Mouse (Mus musculus) forebrain, postnatal 0 days (tissue): Measurements from ENCODE around the gene Gm43064. TPM values are rescaled to one million over a fixed set of nuclear protein-coding genes. Genes with fewer than 3 reads are reported as not detected.
"Not testable (repeated sequence)": the region's sequence is repeated elsewhere in the genome, so short reads cannot be mapped to it uniquely, and the experiment has no call there.

ENCODE experiments used
- ATAC-seq: fragments of 200-750 bp; cut with Nextera tagmentation; 2 replicates; pipeline ENCODE4 v1.8.0; 2017; ENCODE audit warnings: mild to moderate bottlenecking, moderate library complexity
- DNase-seq: peaks from one replicate; pipeline ENCODE4 v3.0.0-alpha.2; 2015
- H3K27ac ChIP-seq: fragments of 300-500 bp; sonication (generic); 2 replicates; pipeline ENCODE4 v1.5.1; 2014; ENCODE audit warnings: low read depth, mild to moderate bottlenecking, antibody characterized with exemption, low read length, moderate library complexity, mixed read lengths
- H3K27me3 ChIP-seq: fragments of 300-500 bp; sonication (generic); 2 replicates; pipeline ENCODE4 v1.6.1; 2014; ENCODE audit warnings: mild to moderate bottlenecking, low read length, mixed read lengths; ENCODE audit not compliant: insufficient read depth
- H3K36me3 ChIP-seq: fragments of 300-500 bp; sonication (generic); 2 replicates; pipeline ENCODE4 v1.6.1; 2014; ENCODE audit warnings: mild to moderate bottlenecking, moderate library complexity; ENCODE audit not compliant: insufficient read depth
- H3K4me1 ChIP-seq: fragments of 300-500 bp; sonication (generic); 2 replicates; pipeline ENCODE4 v1.6.1; 2014; ENCODE audit warnings: antibody characterized with exemption; ENCODE audit not compliant: insufficient read depth
- H3K4me2 ChIP-seq: fragments of 300-500 bp; sonication (generic); 2 replicates; pipeline ENCODE4 v1.6.1; 2014; ENCODE audit warnings: low read depth, mild to moderate bottlenecking, moderate library complexity
- H3K4me3 ChIP-seq: fragments of 300-500 bp; sonication (generic); 2 replicates; pipeline ENCODE4 v1.5.1; 2014; ENCODE audit warnings: low read depth, low read length, mixed read lengths
- H3K9ac ChIP-seq: fragments of 300-500 bp; sonication (generic); 2 replicates; pipeline ENCODE4 v1.6.1; 2014; ENCODE audit warnings: mild to moderate bottlenecking
- H3K9me3 ChIP-seq: fragments of 300-500 bp; sonication (generic); 2 replicates; pipeline ENCODE4 v1.6.1; 2016; ENCODE audit warnings: low read length
- CTCF ChIP-seq: sonication (generic); IDR thresholded peaks from 2 replicates; pipeline ENCODE4 v1.5.1; 2016; ENCODE audit warnings: antibody characterized with exemption, control low read depth, low read depth
- WGBS: fragments of 180-500 bp; shearing (Covaris S2); extraction: QIAGEN DNeasy Blood & Tissue Kit; methylation state at CpG from one replicate; pipeline ENCODE4 v1.1.7; 2014; 5-methylcytosine and 5-hydroxymethylcytosine counted together
- polyA plus RNA-seq: library from polyadenylated mRNA; unstranded; fragments of >200 nt; fragmentation: Nextera tagmentation; extraction: Ambion mirVana; gene quantifications from 2 replicates; pipeline ENCODE4 v1.2.1, GENCODE M21; 2015
- total RNA-seq: library from RNA; depleted of rRNA; stranded (reverse); fragments of >200 nt; gene quantifications from 2 replicates; pipeline ENCODE4 v1.2.3, GENCODE M21; 2014

Gm43064 gene
- total and polyA plus RNA-seq, 2 experiments from 2014 or later, result 0.08 to 0.29 TPM

GRCm38 (mm10) chr3:103835951-103836310, 26.6 kb downstream of the Gm43064 start:
- Histone ChIP-seq H3K27me3 (no peaks in the 10 kb centered on the region), H3K4me3 (no peak overlapping the region), H3K4me2 (no peak overlapping the region), H3K4me1 (no peaks in the 10 kb centered on the region), H3K9ac (no peak overlapping the region), H3K9me3 (no peaks in the 10 kb centered on the region), H3K36me3 (no peaks in the 10 kb centered on the region), H3K27ac (no peak overlapping the region)
- no peak for TF ChIP-seq CTCF
- DNase-seq, result peak; percentile 12
- no peak for ATAC-seq
- WGBS, result 64% methylated on average over 10 of the region's 10 CpGs

GRCm38 (mm10) chr3:103836453-103836852, 27.1 kb downstream of the Gm43064 start:
- WGBS, result 92% methylated on average over 5 of the region's 5 CpGs
- DNase-seq (no peak), ATAC-seq (no peak)
- no peak overlapping the region for H3K4me3 ChIP-seq
- H3K4me1 ChIP-seq, result no peaks in the 10 kb centered on the region
- H3K27me3 ChIP-seq, result no peaks in the 10 kb centered on the region
- TF ChIP-seq CTCF, result no peak
- no peak overlapping the region for H3K9ac ChIP-seq
- no peaks in the 10 kb centered on the region for H3K9me3 ChIP-seq
- H3K4me2 ChIP-seq, result no peak overlapping the region
- H3K27ac ChIP-seq, result no peak overlapping the region
- no peaks in the 10 kb centered on the region for H3K36me3 ChIP-seq

GRCm38 (mm10) chr3:103839711-103840110, 30.3 kb downstream of the Gm43064 start:
- no peak for DNase-seq
- ATAC-seq, result no peak
- no peaks in the 10 kb centered on the region for H3K4me1 ChIP-seq
- H3K36me3 ChIP-seq, result no peaks in the 10 kb centered on the region
- 90% methylated on average over 6 of the region's 6 CpGs for WGBS
- H3K9ac ChIP-seq, result no peak overlapping the region
- TF ChIP-seq CTCF, result no peak
- no peak overlapping the region for H3K4me3 ChIP-seq
- no peak overlapping the region for H3K27ac ChIP-seq
- no peaks in the 10 kb centered on the region for H3K9me3 ChIP-seq
- H3K27me3 ChIP-seq, result no peaks in the 10 kb centered on the region
- H3K4me2 ChIP-seq, result no peak overlapping the region

GRCm38 (mm10) chr3:103840195-103840594, 30.8 kb downstream of the Gm43064 start:
- not testable (repeated sequence) for H3K4me3 ChIP-seq, H3K9me3 ChIP-seq, ATAC-seq, DNase-seq, H3K27me3 ChIP-seq, H3K4me2 ChIP-seq, H3K9ac ChIP-seq, H3K36me3 ChIP-seq, H3K4me1 ChIP-seq, H3K27ac ChIP-seq
- WGBS, result 77% methylated on average over 3 of the region's 3 CpGs

GRCm38 (mm10) chr3:103840946-103841345, 31.6 kb downstream of the Gm43064 start:
- not testable (repeated sequence) for DNase-seq, H3K4me1 ChIP-seq, H3K27me3 ChIP-seq, H3K9ac ChIP-seq, ATAC-seq, H3K4me3 ChIP-seq, H3K9me3 ChIP-seq, H3K27ac ChIP-seq, H3K4me2 ChIP-seq, H3K36me3 ChIP-seq
- 94% methylated on average over 7 of the region's 7 CpGs for WGBS

- no peak overlapping the region for H3K9ac ChIP-seq
- no peak overlapping the region for H3K4me2 ChIP-seq
- H3K4me1 ChIP-seq, result no peaks in the 10 kb centered on the region
- H3K9me3 ChIP-seq, result no peaks in the 10 kb centered on the region
- ATAC-seq (no peak), DNase-seq (no peak)
- H3K27ac ChIP-seq, result no peak overlapping the region
- no peak overlapping the region for H3K4me3 ChIP-seq
- no peak for TF ChIP-seq CTCF
- WGBS, result 86% methylated on average over 9 of the region's 9 CpGs
- H3K27me3 ChIP-seq, result no peaks in the 10 kb centered on the region
- no peaks in the 10 kb centered on the region for H3K36me3 ChIP-seq
These were observed 41.4 kb downstream of the Gm43064 start for GRCm38 (mm10) chr3:103850644-103851363.

GRCm38 (mm10) chr3:103851481-103851880, 42.1 kb downstream of the Gm43064 start:
- no peaks in the 10 kb centered on the region for H3K9me3 ChIP-seq
- no peak for DNase-seq
- no peaks in the 10 kb centered on the region for H3K27me3 ChIP-seq
- H3K36me3 ChIP-seq, result no peaks in the 10 kb centered on the region
- H3K4me2 ChIP-seq, result no peak overlapping the region
- no peak overlapping the region for H3K9ac ChIP-seq
- no peaks in the 10 kb centered on the region for H3K4me1 ChIP-seq
- 90% methylated on average over 6 of the region's 6 CpGs for WGBS
- no peak overlapping the region for H3K4me3 ChIP-seq
- no peak overlapping the region for H3K27ac ChIP-seq
- no peak for TF ChIP-seq CTCF
- ATAC-seq, result no peak
